Mouse (Mus musculus) brain, embryonic 14.5 days (tissue): ENCODE results near the gene Klhl41.

Experiments used
- CTCF ChIP-seq: fragments of 200-500 bp; IDR thresholded peaks from 2 replicates; pipeline ENCODE4 v1.5.1; 2012; ENCODE audit warnings: inconsistent platforms, mild to moderate bottlenecking, moderate library complexity, borderline replicate concordance; ENCODE audit not compliant: insufficient read depth, insufficient read length; ENCODE audit errors: extremely low read depth
- POLR2A ChIP-seq: fragments of 200-500 bp; IDR thresholded peaks from 2 replicates; pipeline ENCODE4 v1.6.1; 2012; ENCODE audit warnings: mild to moderate bottlenecking, inconsistent platforms, borderline replicate concordance; ENCODE audit not compliant: poor library complexity, insufficient read depth, insufficient read length, severe bottlenecking; ENCODE audit errors: extremely low read depth

DNA sequence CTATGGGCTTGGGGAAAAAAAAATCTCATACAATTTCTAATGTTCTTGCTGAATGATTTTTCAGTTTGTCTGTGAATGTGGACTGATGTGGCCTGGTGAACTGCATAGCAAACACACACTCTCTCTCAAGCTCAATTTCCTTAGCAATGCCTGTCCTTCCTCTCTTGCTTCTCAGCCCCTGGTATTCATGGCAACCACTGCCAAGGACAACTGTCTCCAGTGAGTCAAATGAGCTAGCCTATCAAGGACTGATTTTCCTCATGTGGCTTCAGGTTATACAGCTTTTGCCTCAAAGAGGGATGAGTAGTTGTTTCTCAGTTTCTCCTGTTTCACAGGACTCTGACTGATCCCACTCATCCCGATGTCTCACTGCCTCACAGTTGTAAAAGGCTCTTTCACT lies 49.2 kb downstream of the Klhl41 start:
- TF ChIP-seq POLR2A (no peak), CTCF (no peak)
